Mouse (Mus musculus) retina, postnatal 7 days (tissue): Measurements from ENCODE around the gene Wipf3.
A peak's percentile ranks its signal among the peaks of the same experiment; 100 is the strongest.

Experiments used
- DNase-seq: peaks from one replicate; pipeline ENCODE4 v3.0.0-alpha.2; 2012; ENCODE audit warnings: low read depth, low spot score

Wipf3 gene

GRCm38 (mm10) chr6:54475926-54476667 lies 46.7 kb downstream of the Wipf3 start:
- DNase-seq, result no peak

- DNase-seq, result no peak
Measured at GRCm38 (mm10) chr6:54478646-54479324, 49.4 kb downstream of the Wipf3 start.

- DNase-seq, result no peak
Measured at GRCm38 (mm10) chr6:54481390-54482112, 52.1 kb downstream of the Wipf3 start.

GRCm38 (mm10) chr6:54485000-54485399 lies 55.6 kb downstream of the Wipf3 start:
- no peak for DNase-seq

GRCm38 (mm10) chr6:54485435-54485901 lies 56.1 kb downstream of the Wipf3 start:
- DNase-seq, result no peak

- DNase-seq, result no peak
Measured at GRCm38 (mm10) chr6:54485973-54486569, 56.7 kb downstream of the Wipf3 start.

- DNase-seq, result no peak
Measured at GRCm38 (mm10) chr6:54491074-54491473, 61.7 kb downstream of the Wipf3 start.

GRCm38 (mm10) chr6:54494097-54494496 lies 64.7 kb downstream of the Wipf3 start:
- DNase-seq, result no peak

- DNase-seq, result no peak
Measured at GRCm38 (mm10) chr6:54494612-54495398, 65.4 kb downstream of the Wipf3 start.

GRCm38 (mm10) chr6:54496214-54496613 lies 66.8 kb downstream of the Wipf3 start:
- no peak for DNase-seq

- DNase-seq, result no peak
Measured at GRCm38 (mm10) chr6:54502661-54503115, 73.3 kb downstream of the Wipf3 start.

GRCm38 (mm10) chr6:54506318-54506717 lies 76.9 kb downstream of the Wipf3 start:
- DNase-seq, result no peak

GRCm38 (mm10) chr6:54507002-54507401 lies 77.6 kb downstream of the Wipf3 start:
- peak; percentile 58 for DNase-seq

- DNase-seq, result no peak
Measured at GRCm38 (mm10) chr6:54507808-54508207, 78.4 kb downstream of the Wipf3 start.

- no peak for DNase-seq
Measured at GRCm38 (mm10) chr6:54508256-54508793, 78.9 kb downstream of the Wipf3 start.

GRCm38 (mm10) chr6:54509264-54509663 lies 79.9 kb downstream of the Wipf3 start:
- DNase-seq, result no peak

- no peak for DNase-seq
Measured at GRCm38 (mm10) chr6:54512256-54512655, 82.9 kb downstream of the Wipf3 start.

GRCm38 (mm10) chr6:54516512-54517134 lies 87.2 kb downstream of the Wipf3 start:
- DNase-seq, result no peak

- DNase-seq, result no peak
Measured at GRCm38 (mm10) chr6:54518758-54519157, 89.4 kb downstream of the Wipf3 start.

GRCm38 (mm10) chr6:54528666-54529065 lies 99.3 kb downstream of the Wipf3 start:
- no peak for DNase-seq
